Mouse (Mus musculus) thymus, adult 2 months (tissue): ENCODE data around the gene Itga1.

ENCODE experiments used
- CTCF ChIP-seq: fragments of 200-500 bp; IDR thresholded peaks from 2 replicates; pipeline ENCODE4 v1.5.1; 2012; ENCODE audit warnings: mild to moderate bottlenecking, control low read depth, low read length, moderate library complexity, borderline replicate concordance; ENCODE audit not compliant: control insufficient read depth, poor library complexity, insufficient read depth; ENCODE audit errors: extremely low read depth
- POLR2A ChIP-seq: fragments of 200-500 bp; IDR thresholded peaks from 2 replicates; pipeline ENCODE4 v1.6.1; 2012; ENCODE audit warnings: mild to moderate bottlenecking, low read length, control low read depth, moderate library complexity; ENCODE audit not compliant: control insufficient read depth, poor library complexity, insufficient read depth; ENCODE audit errors: extremely low read depth

- no peak for TF ChIP-seq POLR2A
- no peak for TF ChIP-seq CTCF
Observed at GRCm38 (mm10) chr13:114984658-114985057, 117.1 kb downstream of the Itga1 start.
